Mouse (Mus musculus) liver, embryonic 14.5 days (tissue): Measurements from ENCODE around the gene Itih5. TPM values are rescaled to one million over a fixed set of nuclear protein-coding genes. Genes with fewer than 3 reads are reported as not detected.

Source experiments
- ATAC-seq: fragments of 200-750 bp; cut with Nextera tagmentation; 2 replicates; pipeline ENCODE4 v1.8.0; 2017; ENCODE audit warnings: moderate number of reproducible peaks, mild to moderate bottlenecking, moderate library complexity; ENCODE audit not compliant: insufficient read depth
- DNase-seq, 3 experiments: peaks; one replicate each; pipeline ENCODE4 v3.0.0-alpha.2; 2012 to 2013; ENCODE audit warnings: low read depth in 3 of 3, low spot score in 3 of 3
- H3K27ac ChIP-seq: fragments of 300-500 bp; sonication (generic); 2 replicates; pipeline ENCODE4 v1.5.1; 2014; ENCODE audit warnings: moderate library complexity, mild to moderate bottlenecking, control low read depth, inconsistent platforms
- H3K27me3 ChIP-seq: fragments of 300-500 bp; sonication (generic); 2 replicates; pipeline ENCODE4 v1.6.1; 2014; ENCODE audit warnings: mild to moderate bottlenecking, low read length, moderate library complexity; ENCODE audit not compliant: control insufficient read depth, insufficient read depth
- H3K36me3 ChIP-seq: fragments of 300-500 bp; sonication (generic); replicated peaks from 2 replicates; pipeline ENCODE4 v1.6.1; 2014; ENCODE audit warnings: low read depth; ENCODE audit not compliant: control insufficient read depth, insufficient read depth
- H3K4me1 ChIP-seq, 2 experiments: fragments of 200-500 bp in 1 of 2; fragments of 300-500 bp in 1 of 2; sonication (generic) in 1 of 2; replicated peaks; 2 replicates each; pipeline ENCODE4 v1.6.1; 2012 to 2014; ENCODE audit warnings: antibody characterized with exemption in 1 of 2, inconsistent platforms in 1 of 2, low read length in 1 of 2; ENCODE audit not compliant: control insufficient read depth in 2 of 2, insufficient read depth in 2 of 2
- H3K4me2 ChIP-seq: fragments of 300-500 bp; sonication (generic); 2 replicates; pipeline ENCODE4 v1.6.1; 2014; ENCODE audit warnings: low read depth, mild to moderate bottlenecking, control low read depth, moderate library complexity
- H3K4me3 ChIP-seq, 2 experiments: fragments of 200-500 bp in 1 of 2; fragments of 300-500 bp in 1 of 2; sonication (generic) in 1 of 2; 2 replicates each; pipeline ENCODE4 v1.5.1; 2012 to 2014; ENCODE audit warnings: low read depth in 2 of 2, low read length in 2 of 2, mild to moderate bottlenecking in 2 of 2, control low read depth in 1 of 2, inconsistent platforms in 1 of 2, moderate library complexity in 1 of 2; ENCODE audit not compliant: insufficient read depth in 1 of 2
- H3K9ac ChIP-seq: fragments of 300-500 bp; sonication (generic); replicated peaks from 2 replicates; pipeline ENCODE4 v1.6.1; 2014; ENCODE audit warnings: mild to moderate bottlenecking, control low read depth, moderate library complexity
- H3K9me3 ChIP-seq: fragments of 300-500 bp; sonication (generic); 2 replicates; pipeline ENCODE4 v1.6.1; 2016; ENCODE audit warnings: low read length, mixed read lengths; ENCODE audit not compliant: control insufficient read depth
- CTCF ChIP-seq: IDR thresholded peaks from 2 replicates; pipeline ENCODE4 v1.5.1; 2016; ENCODE audit warnings: antibody characterized with exemption, low read depth, control low read depth
- EP300 ChIP-seq: IDR thresholded peaks from 2 replicates; pipeline ENCODE4 v1.6.1; 2016; ENCODE audit warnings: antibody characterized with exemption, low read depth
- WGBS: fragments of 180-500 bp; shearing (Covaris S2); extraction: QIAGEN DNeasy Blood & Tissue Kit; methylation state at CpG from one replicate; pipeline ENCODE4 v1.1.7; 2014; ENCODE audit not compliant: insufficient replicate concordance; 5-methylcytosine and 5-hydroxymethylcytosine counted together
- polyA plus RNA-seq, 2 experiments: library from polyadenylated mRNA; depleted of rRNA in 1 of 2; stranded (reverse) in 1 of 2; unstranded in 1 of 2; fragments of >200 nt; fragmentation: Nextera tagmentation in 1 of 2; extraction: Ambion mirVana in 1 of 2; gene quantifications; 2 replicates each; pipeline versions ENCODE4 v1.2.1 to v1.2.3; 2012 to 2014

The Itih5 gene
- polyA plus RNA-seq, 2 experiments, result 2.0 to 2.5 TPM

GRCm38 (mm10) chr2:10252016-10252415, 98.6 kb downstream of the Itih5 start:
- WGBS, result 73% methylated on average over 2 of the region's 2 CpGs
- Histone ChIP-seq H3K9ac (no peak overlapping the region), H3K9me3 (no peaks in the 10 kb centered on the region), H3K27me3 (no peaks in the 10 kb centered on the region), H3K27ac (no peak overlapping the region), H3K36me3 (no peaks in the 10 kb centered on the region), H3K4me2 (no peak overlapping the region), H3K4me1 (no peaks in the 10 kb centered on the region), H3K4me3 (no peak overlapping the region)
- ATAC-seq (no peak), DNase-seq (no peak)
- TF ChIP-seq CTCF, result no peak
- no peak for TF ChIP-seq EP300

- no peak for DNase-seq
- TF ChIP-seq EP300, result no peak
- no peak for TF ChIP-seq CTCF
These were observed 100.0 kb downstream of the Itih5 start for GRCm38 (mm10) chr2:10253351-10253750.

GRCm38 (mm10) chr2:10256949-10257348, 103.6 kb downstream of the Itih5 start:
- DNase-seq, result no peak
- no peaks in the 10 kb centered on the region for H3K36me3 ChIP-seq
- WGBS, result 53% methylated on average over 5 of the region's 5 CpGs
- H3K9ac ChIP-seq, result no peak overlapping the region
- no peak overlapping the region for H3K4me3 ChIP-seq
- no peaks in the 10 kb centered on the region for H3K4me1 ChIP-seq
- H3K27me3 ChIP-seq, result no peaks in the 10 kb centered on the region
- H3K4me2 ChIP-seq, result no peak overlapping the region
- TF ChIP-seq CTCF, result peak; percentile 28; the same call in 1 of the 2 replicates
- no peak for TF ChIP-seq EP300
- H3K9me3 ChIP-seq, result no peaks in the 10 kb centered on the region
- no peak for ATAC-seq
- no peak overlapping the region for H3K27ac ChIP-seq

More at GRCm38 (mm10) chr2:10253351-10253750, 100.0 kb downstream of the Itih5 start:
- no peaks in the 10 kb centered on the region for H3K9me3 ChIP-seq
- H3K27me3 ChIP-seq, result no peaks in the 10 kb centered on the region
- no peak for ATAC-seq
- no peaks in the 10 kb centered on the region for H3K36me3 ChIP-seq
- H3K4me1 ChIP-seq, result no peaks in the 10 kb centered on the region
- H3K4me2 ChIP-seq, result no peak overlapping the region
- H3K4me3 ChIP-seq, result no peak overlapping the region
- no peak overlapping the region for H3K27ac ChIP-seq
- 56% methylated on average over 3 of the region's 3 CpGs for WGBS
- no peak overlapping the region for H3K9ac ChIP-seq

- H3K4me2 ChIP-seq, result no peak overlapping the region
- no peak overlapping the region for H3K4me3 ChIP-seq
- no peaks in the 10 kb centered on the region for H3K36me3 ChIP-seq
- 10% methylated on average over 5 of the region's 5 CpGs for WGBS
- TF ChIP-seq CTCF (no peak), EP300 (no peak)
- H3K9me3 ChIP-seq, result no peaks in the 10 kb centered on the region
- no peaks in the 10 kb centered on the region for H3K27me3 ChIP-seq
- peaks cover 0 to 5% of the 10 kb centered on the region in 2 experiments; a peak in 2 of 4 replicates for H3K4me1 ChIP-seq
- H3K27ac ChIP-seq, result no peak overlapping the region
- H3K9ac ChIP-seq, result no peak overlapping the region
- ATAC-seq (no peak), DNase-seq (no peak)
These were observed 104.9 kb downstream of the Itih5 start for GRCm38 (mm10) chr2:10258312-10258711.

- TF ChIP-seq CTCF (no peak), EP300 (no peak)
- ATAC-seq (no peak), DNase-seq (no peak)
- no peak overlapping the region for H3K27ac ChIP-seq
- no peak overlapping the region for H3K9ac ChIP-seq
- H3K4me2 ChIP-seq, result no peak overlapping the region
- H3K4me1 ChIP-seq, result peaks cover 0 to 5% of the 10 kb centered on the region in 2 experiments; a peak in 2 of 4 replicates
- H3K4me3 ChIP-seq, result no peak overlapping the region
- H3K27me3 ChIP-seq, result no peaks in the 10 kb centered on the region
- H3K9me3 ChIP-seq, result no peaks in the 10 kb centered on the region
- no peaks in the 10 kb centered on the region for H3K36me3 ChIP-seq
- 58% methylated on average over 5 of the region's 5 CpGs for WGBS
These were observed 106.7 kb downstream of the Itih5 start for GRCm38 (mm10) chr2:10260109-10260508.
